Mouse (Mus musculus) liver, embryonic 11.5 days (tissue): ENCODE data around the gene Romo1. TPM values are rescaled to one million over a fixed set of nuclear protein-coding genes. Genes with fewer than 3 reads are reported as not detected.
A peak's percentile ranks its signal among the peaks of the same experiment; 100 is the strongest.

ENCODE experiments used
- ATAC-seq: fragments of 200-750 bp; cut with Nextera tagmentation; replicated peaks from 2 replicates; pipeline ENCODE4 v1.8.0; 2017; ENCODE audit warnings: moderate number of reproducible peaks, mild to moderate bottlenecking, moderate TSS enrichment, moderate library complexity; ENCODE audit not compliant: low FRiP score
- DNase-seq: peaks from one replicate; pipeline ENCODE4 v3.0.0-alpha.2; 2017; ENCODE audit warnings: low spot score
- H3K27ac ChIP-seq: fragments of 300-500 bp; sonication (generic); 2 replicates; pipeline ENCODE4 v1.5.1; 2014; ENCODE audit warnings: mild to moderate bottlenecking, low read depth, low read length, control low read depth
- H3K27me3 ChIP-seq: fragments of 300-500 bp; sonication (generic); replicated peaks from 2 replicates; pipeline ENCODE4 v1.6.1; 2014; ENCODE audit warnings: low read length, mixed read lengths; ENCODE audit not compliant: control insufficient read depth, insufficient read depth
- H3K36me3 ChIP-seq: fragments of 300-500 bp; sonication (generic); 2 replicates; pipeline ENCODE4 v1.6.1; 2014; ENCODE audit warnings: mild to moderate bottlenecking, low read length, moderate library complexity, mixed read lengths; ENCODE audit not compliant: control insufficient read depth, insufficient read depth
- H3K4me1 ChIP-seq: fragments of 300-500 bp; sonication (generic); replicated peaks from 2 replicates; pipeline ENCODE4 v1.6.1; 2014; ENCODE audit warnings: low read length, mixed read lengths; ENCODE audit not compliant: control insufficient read depth, insufficient read depth
- H3K4me2 ChIP-seq: fragments of 300-500 bp; sonication (generic); 2 replicates; pipeline ENCODE4 v1.6.1; 2014; ENCODE audit warnings: mild to moderate bottlenecking, control low read depth, moderate library complexity
- H3K4me3 ChIP-seq: fragments of 300-500 bp; sonication (generic); 2 replicates; pipeline ENCODE4 v1.5.1; 2014; ENCODE audit warnings: low read depth, low read length, control low read depth
- H3K9ac ChIP-seq: fragments of 300-500 bp; sonication (generic); 2 replicates; pipeline ENCODE4 v1.6.1; 2014; ENCODE audit warnings: low read depth, low read length, control low read depth
- H3K9me3 ChIP-seq: fragments of 300-500 bp; sonication (generic); 2 replicates; pipeline ENCODE4 v1.6.1; 2016; ENCODE audit warnings: low read length, inconsistent platforms, mixed read lengths; ENCODE audit not compliant: control insufficient read depth
- WGBS: fragments of 180-500 bp; shearing (Covaris S2); extraction: QIAGEN DNeasy Blood & Tissue Kit; methylation state at CpG from one replicate; pipeline ENCODE4 v1.1.7; 2014; 5-methylcytosine and 5-hydroxymethylcytosine counted together
- polyA plus RNA-seq: library from polyadenylated mRNA; unstranded; fragments of >200 nt; fragmentation: Nextera tagmentation; extraction: Ambion mirVana; gene quantifications from 2 replicates; pipeline ENCODE4 v1.2.1, GENCODE M21; 2014

Romo1 gene
- polyA plus RNA-seq, 1 experiment from 2014 or later, result 439 TPM

GRCm38 (mm10) chr2:156166557-156166956 is 22.7 kb downstream of the Romo1 start:
- Histone ChIP-seq H3K4me3 (no peak overlapping the region), H3K9me3 (no peaks in the 10 kb centered on the region), H3K4me1 (no peaks in the 10 kb centered on the region), H3K27me3 (no peaks in the 10 kb centered on the region), H3K36me3 (peaks cover 53% of the 10 kb centered on the region), H3K9ac (no peak overlapping the region), H3K4me2 (no peak overlapping the region), H3K27ac (no peak overlapping the region)
- WGBS, result 90% methylated on average over 5 of the region's 5 CpGs
- DNase-seq, result no peak
- no peak for ATAC-seq

GRCm38 (mm10) chr2:156177079-156177478 is 33.2 kb downstream of the Romo1 start:
- Histone ChIP-seq H3K36me3 (peaks cover 17% of the 10 kb centered on the region), H3K4me3 (peak overlapping the region; percentile 18; the same call in 1 of the 2 replicates), H3K4me1 (peaks cover 19% of the 10 kb centered on the region), H3K9ac (no peak overlapping the region), H3K4me2 (peak overlapping the region; percentile 40), H3K27me3 (no peaks in the 10 kb centered on the region), H3K9me3 (no peaks in the 10 kb centered on the region), H3K27ac (no peak overlapping the region)
- ATAC-seq (no peak), DNase-seq (no peak)
- WGBS, result 83% methylated on average over 6 of the region's 6 CpGs

- peaks cover 19% of the 10 kb centered on the region for H3K4me1 ChIP-seq
- peak overlapping the region; percentile 100 for H3K4me3 ChIP-seq
- DNase-seq, result no peak
- H3K27me3 ChIP-seq, result no peaks in the 10 kb centered on the region
- H3K9me3 ChIP-seq, result no peaks in the 10 kb centered on the region
- H3K4me2 ChIP-seq, result peak overlapping the region; percentile 97
- H3K36me3 ChIP-seq, result peaks cover 12% of the 10 kb centered on the region
- no peak for ATAC-seq
- 66% methylated on average over 7 of the region's 7 CpGs for WGBS
- no peak overlapping the region for H3K27ac ChIP-seq
- H3K9ac ChIP-seq, result 0 out of 2 replicates have a peak overlapping the region, but pooled peaks have one; percentile 23
Observed at GRCm38 (mm10) chr2:156177651-156178050, 33.8 kb downstream of the Romo1 start.

- peak; percentile 86 for DNase-seq
- no peaks in the 10 kb centered on the region for H3K9me3 ChIP-seq
- under 1% methylated on average over 47 of the region's 47 CpGs for WGBS
- ATAC-seq, result peak; percentile 25
- peak overlapping the region; percentile 97 for H3K27ac ChIP-seq
- H3K27me3 ChIP-seq, result no peaks in the 10 kb centered on the region
- peak overlapping the region; percentile 97 for H3K4me2 ChIP-seq
- peaks cover 19% of the 10 kb centered on the region for H3K4me1 ChIP-seq
- peak overlapping the region; percentile 100 for H3K9ac ChIP-seq
- H3K4me3 ChIP-seq, result peak overlapping the region; percentile 100
- peaks cover 8% of the 10 kb centered on the region for H3K36me3 ChIP-seq
Observed at GRCm38 (mm10) chr2:156179046-156179795, 35.4 kb downstream of the Romo1 start.

- no peak for DNase-seq
- H3K27ac ChIP-seq, result peak overlapping the region; percentile 97
- under 1% methylated on average over 41 of the region's 41 CpGs for WGBS
- peaks cover 8% of the 10 kb centered on the region for H3K36me3 ChIP-seq
- H3K9me3 ChIP-seq, result no peaks in the 10 kb centered on the region
- H3K27me3 ChIP-seq, result no peaks in the 10 kb centered on the region
- H3K4me3 ChIP-seq, result peak overlapping the region; percentile 100
- H3K4me1 ChIP-seq, result peaks cover 19% of the 10 kb centered on the region
- 0 out of 2 replicates have a peak, but pooled peaks have one; percentile 13 for ATAC-seq
- peak overlapping the region; percentile 10; the same call in 1 of the 2 replicates for H3K4me2 ChIP-seq
- peak overlapping the region; percentile 100 for H3K9ac ChIP-seq
Observed at GRCm38 (mm10) chr2:156179796-156180093, 35.9 kb downstream of the Romo1 start.

- WGBS, result under 1% methylated on average over 46 of the region's 47 CpGs
- H3K4me1 ChIP-seq, result peaks cover 19% of the 10 kb centered on the region
- H3K9me3 ChIP-seq, result no peaks in the 10 kb centered on the region
- peak within 1 kb of the TSS; percentile 100 for H3K4me3 ChIP-seq
- ATAC-seq (peak; percentile 97), DNase-seq (peak; percentile 100)
- H3K9ac ChIP-seq, result peak within 1 kb of the TSS; percentile 100
- H3K27me3 ChIP-seq, result no peaks in the 10 kb centered on the region
- H3K4me2 ChIP-seq, result peak within 1 kb of the TSS; percentile 97
- H3K36me3 ChIP-seq, result peaks cover 8% of the 10 kb centered on the region
- H3K27ac ChIP-seq, result peak within 1 kb of the TSS; percentile 97
Observed at GRCm38 (mm10) chr2:156180094-156180821, 36.4 kb downstream of the Romo1 start, which contains the start of gene Rbm39. Gene Rbm39, minus strand, starts transcription at chr2:156180238.

- DNase-seq, result no peak
- 15% methylated on average over 8 of the region's 8 CpGs for WGBS
- H3K27me3 ChIP-seq, result no peaks in the 10 kb centered on the region
Observed at GRCm38 (mm10) chr2:156180824-156181590, 37.2 kb downstream of the Romo1 start.

GRCm38 (mm10) chr2:156181592-156181991 is 37.8 kb downstream of the Romo1 start:
- Histone ChIP-seq H3K27me3 (no peaks in the 10 kb centered on the region), H3K9ac (no peak overlapping the region; the same call in 1 of the 2 replicates), H3K27ac (peak overlapping the region; percentile 97; the same call in 1 of the 2 replicates), H3K4me2 (peak overlapping the region; percentile 67), H3K9me3 (no peaks in the 10 kb centered on the region), H3K4me3 (peak overlapping the region; percentile 54; the same call in 1 of the 2 replicates), H3K36me3 (peaks cover 8% of the 10 kb centered on the region), H3K4me1 (peaks cover 17% of the 10 kb centered on the region)
- DNase-seq, result no peak
- ATAC-seq, result no peak
- WGBS, result 78% methylated on average over 2 of the region's 2 CpGs

More at GRCm38 (mm10) chr2:156180824-156181590, 37.2 kb downstream of the Romo1 start:
- H3K4me2 ChIP-seq, result peak overlapping the region; percentile 67
- ATAC-seq, result no peak
- peak overlapping the region; percentile 100 for H3K9ac ChIP-seq
- peaks cover 19% of the 10 kb centered on the region for H3K4me1 ChIP-seq
- peaks cover 8% of the 10 kb centered on the region for H3K36me3 ChIP-seq
- no peaks in the 10 kb centered on the region for H3K9me3 ChIP-seq
- H3K27ac ChIP-seq, result peak overlapping the region; percentile 97
- peak overlapping the region; percentile 54 for H3K4me3 ChIP-seq
